Mouse (Mus musculus): Measurements from ENCODE around the gene Gm20388. TPM values are rescaled to one million over a fixed set of nuclear protein-coding genes. Genes with fewer than 3 reads are reported as not detected.

Gm20388 gene
- polyA plus RNA-seq, 1 experiment from 2014 or later = not detected

- Histone ChIP-seq H3K27me3 (ENCODE audit: control insufficient read depth, insufficient read depth, low read length) (no peaks in the 10 kb centered on the region), H3K27ac (no peak overlapping the region; the same call in 1 of the 2 replicates)
- DNase-seq (ENCODE audit: low spot score) = no peak
These were observed 3420.1 kb downstream of the Gm20388 start for GRCm38 (mm10) chr8:123330701-123331100.

DNA sequence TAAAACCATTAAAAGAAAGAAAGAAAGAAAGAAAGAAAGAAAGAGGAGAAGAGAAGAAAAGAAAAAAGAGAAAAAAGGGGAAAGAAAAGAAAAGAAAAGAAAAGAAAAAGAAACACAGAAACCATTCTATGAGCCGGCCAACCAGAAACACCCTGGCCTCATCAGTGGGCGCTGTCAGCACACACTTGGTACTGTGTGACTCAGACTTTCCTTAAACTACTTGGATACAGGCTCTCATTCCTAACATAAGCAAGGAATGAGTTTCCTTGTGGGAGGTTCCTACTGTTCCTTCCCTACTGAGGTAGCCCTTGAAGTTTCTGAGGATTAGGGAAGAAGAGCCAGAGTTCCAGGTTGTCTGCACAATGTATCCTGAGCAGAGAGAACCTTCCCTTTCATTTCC, 3420.7 kb downstream of the Gm20388 start:
- Histone ChIP-seq H3K4me3 (replicated peaks; ENCODE audit: low read length) (peak overlapping the region; percentile 93; the same call in 1 of the 2 replicates), H3K9me3 (ENCODE audit: control insufficient read depth, low read length) (no peaks in the 10 kb centered on the region), H3K4me1 (replicated peaks; ENCODE audit: control insufficient read depth, insufficient read depth, low read length) (peaks cover 17% of the 10 kb centered on the region), H3K9ac (peak overlapping the region; percentile 96), H3K27ac (peak overlapping the region; percentile 98), H3K36me3 (replicated peaks; ENCODE audit: control insufficient read depth, insufficient read depth) (no peaks in the 10 kb centered on the region), H3K27me3 (ENCODE audit: control insufficient read depth, insufficient read depth, low read length) (no peaks in the 10 kb centered on the region), H3K4me2 (replicated peaks) (peak overlapping the region; percentile 86)
- 89% methylated on average over 2 of the region's 2 CpGs for WGBS
- ATAC-seq (ENCODE audit: low FRiP score) (no peak), DNase-seq (ENCODE audit: low spot score) (no peak)

More at GRCm38 (mm10) chr8:123330701-123331100, 3420.1 kb downstream of the Gm20388 start:
- 80% methylated on average over 6 of the region's 6 CpGs for WGBS
- no peak for ATAC-seq (ENCODE audit: low FRiP score)
- Histone ChIP-seq H3K4me3 (replicated peaks; ENCODE audit: low read length) (no peak overlapping the region), H3K4me1 (replicated peaks; ENCODE audit: control insufficient read depth, insufficient read depth, low read length) (peaks cover 17% of the 10 kb centered on the region), H3K9ac (no peak overlapping the region), H3K4me2 (replicated peaks) (no peak overlapping the region), H3K9me3 (ENCODE audit: control insufficient read depth, low read length) (no peaks in the 10 kb centered on the region), H3K36me3 (replicated peaks; ENCODE audit: control insufficient read depth, insufficient read depth) (no peaks in the 10 kb centered on the region)

GRCm38 (mm10) chr8:123331810-123332209, 3421.2 kb downstream of the Gm20388 start:
- H3K4me2 ChIP-seq (replicated peaks) = peak overlapping the region; percentile 86
- no peaks in the 10 kb centered on the region for H3K27me3 ChIP-seq (ENCODE audit: control insufficient read depth, insufficient read depth, low read length)
- H3K4me3 ChIP-seq (replicated peaks; ENCODE audit: low read length) = peak overlapping the region; percentile 93
- WGBS = 25% methylated on average over 8 of the region's 8 CpGs
- H3K27ac ChIP-seq = peak overlapping the region; percentile 98
- peaks cover 17% of the 10 kb centered on the region for H3K4me1 ChIP-seq (replicated peaks; ENCODE audit: control insufficient read depth, insufficient read depth, low read length)
- ATAC-seq (ENCODE audit: low FRiP score) = peak; percentile 7; the same call in 1 of the 2 replicates
- no peaks in the 10 kb centered on the region for H3K9me3 ChIP-seq (ENCODE audit: control insufficient read depth, low read length)
- peak overlapping the region; percentile 96 for H3K9ac ChIP-seq
- no peaks in the 10 kb centered on the region for H3K36me3 ChIP-seq (replicated peaks; ENCODE audit: control insufficient read depth, insufficient read depth)
- DNase-seq (ENCODE audit: low spot score) = no peak

DNA sequence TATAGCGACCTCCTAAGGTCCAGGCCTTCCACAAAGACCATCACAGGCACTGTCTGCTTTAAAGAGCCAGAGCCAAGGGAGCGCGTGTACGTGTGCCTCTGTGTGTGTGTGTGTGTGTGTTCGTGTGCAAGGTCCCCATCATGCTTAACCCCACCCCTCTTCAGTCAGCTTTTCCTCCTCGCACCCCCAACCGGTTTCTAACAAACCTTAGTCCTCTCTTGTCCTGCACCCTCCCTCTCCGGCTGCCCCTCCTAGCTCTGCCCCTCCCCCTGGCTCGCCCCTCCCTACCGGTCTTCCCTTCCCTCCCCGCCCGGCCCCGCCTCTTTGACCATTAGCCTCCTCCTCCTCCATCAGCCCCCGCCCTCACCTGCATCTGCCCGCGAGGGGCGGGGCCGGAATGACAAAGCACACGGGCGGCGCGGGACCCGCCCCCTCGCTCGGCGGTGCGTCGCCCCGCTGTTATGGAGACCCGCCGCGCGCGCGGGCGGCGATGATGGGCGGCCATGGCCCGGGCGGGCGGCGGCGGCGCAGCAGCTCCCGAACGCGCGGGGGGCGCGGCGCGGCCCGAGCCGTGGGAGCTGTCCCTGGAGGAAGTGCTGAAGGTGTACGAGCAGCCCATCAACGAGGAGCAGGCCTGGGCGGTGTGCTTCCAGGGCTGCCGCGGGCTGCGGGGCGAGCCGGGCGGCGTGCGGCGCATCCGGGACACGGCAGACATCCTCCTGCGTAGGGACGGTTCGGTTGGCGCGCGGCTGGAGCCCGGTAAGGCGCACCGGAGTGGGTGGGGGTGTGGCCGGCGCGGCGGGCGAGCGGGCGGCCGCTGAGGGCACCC, 3421.8 kb downstream of the Gm20388 start, which contains the start of gene Spire2:
TSS of gene Spire2 (plus strand) at position 452 of the 829 bp plus-strand sequence.
- DNase-seq (ENCODE audit: low spot score) = peak; percentile 84
- no peaks in the 10 kb centered on the region for H3K36me3 ChIP-seq (replicated peaks; ENCODE audit: control insufficient read depth, insufficient read depth)
- H3K4me2 ChIP-seq (replicated peaks) = peak within 1 kb of the TSS; percentile 86
- ATAC-seq (ENCODE audit: low FRiP score) = peak; percentile 89
- peak within 1 kb of the TSS; percentile 96 for H3K9ac ChIP-seq
- H3K4me1 ChIP-seq (replicated peaks; ENCODE audit: control insufficient read depth, insufficient read depth, low read length) = peaks cover 17% of the 10 kb centered on the region
- no peaks in the 10 kb centered on the region for H3K9me3 ChIP-seq (ENCODE audit: control insufficient read depth, low read length)
- peak within 1 kb of the TSS; percentile 98 for H3K27ac ChIP-seq
- 1% methylated on average over 78 of the region's 85 CpGs for whole genome bisulfite sequencing
- H3K27me3 ChIP-seq (ENCODE audit: control insufficient read depth, insufficient read depth, low read length) = no peaks in the 10 kb centered on the region
- peak within 1 kb of the TSS; percentile 93 for H3K4me3 ChIP-seq (replicated peaks; ENCODE audit: low read length)

- peak overlapping the region; percentile 98 for H3K27ac ChIP-seq
- H3K4me1 ChIP-seq (replicated peaks; ENCODE audit: control insufficient read depth, insufficient read depth, low read length) = peaks cover 17% of the 10 kb centered on the region
- peak overlapping the region; percentile 86 for H3K4me2 ChIP-seq (replicated peaks)
- no peaks in the 10 kb centered on the region for H3K27me3 ChIP-seq (ENCODE audit: control insufficient read depth, insufficient read depth, low read length)
- H3K4me3 ChIP-seq (replicated peaks; ENCODE audit: low read length) = peak overlapping the region; percentile 93
- WGBS = 3% methylated on average over 21 of the region's 21 CpGs
- H3K9me3 ChIP-seq (ENCODE audit: control insufficient read depth, low read length) = no peaks in the 10 kb centered on the region
- DNase-seq (ENCODE audit: low spot score) = peak; percentile 38
- peak overlapping the region; percentile 96 for H3K9ac ChIP-seq
- H3K36me3 ChIP-seq (replicated peaks; ENCODE audit: control insufficient read depth, insufficient read depth) = no peaks in the 10 kb centered on the region
- peak; percentile 26 for ATAC-seq (ENCODE audit: low FRiP score)
These were observed 3422.5 kb downstream of the Gm20388 start for GRCm38 (mm10) chr8:123333091-123333587.

- ATAC-seq (ENCODE audit: low FRiP score) = no peak
- 2% methylated on average over 7 of the region's 7 CpGs for WGBS
These were observed 3423.2 kb downstream of the Gm20388 start for GRCm38 (mm10) chr8:123333864-123334263.

DNA sequence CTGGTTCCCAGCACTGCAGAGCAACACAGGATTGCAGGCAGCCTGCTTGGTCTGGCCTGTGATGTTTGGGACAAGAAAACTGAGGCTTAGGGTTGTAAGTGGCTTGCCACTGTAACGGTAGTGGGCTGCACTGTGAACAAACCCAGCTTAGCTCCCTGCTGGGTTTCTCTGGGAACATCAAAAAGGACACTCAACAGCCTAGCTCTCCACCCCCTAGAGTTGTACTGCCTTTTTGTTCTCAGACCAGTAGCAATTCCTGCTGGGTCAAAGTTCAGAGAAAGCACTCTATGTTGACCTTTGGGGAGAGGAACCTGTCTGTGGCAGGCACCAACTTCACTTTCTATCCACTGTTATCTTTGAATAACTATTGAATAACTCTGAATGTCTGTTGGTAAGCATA, 3423.8 kb downstream of the Gm20388 start:
- no peaks in the 10 kb centered on the region for H3K36me3 ChIP-seq (replicated peaks; ENCODE audit: control insufficient read depth, insufficient read depth)
- peak overlapping the region; percentile 86 for H3K4me2 ChIP-seq (replicated peaks)
- H3K4me3 ChIP-seq (replicated peaks; ENCODE audit: low read length) = peak overlapping the region; percentile 93
- WGBS = 0% methylated on average over 1 of the region's 1 CpGs
- H3K4me1 ChIP-seq (replicated peaks; ENCODE audit: control insufficient read depth, insufficient read depth, low read length) = peaks cover 17% of the 10 kb centered on the region
- ATAC-seq (ENCODE audit: low FRiP score) = no peak
- no peak for DNase-seq (ENCODE audit: low spot score)
- peak overlapping the region; percentile 98 for H3K27ac ChIP-seq
- H3K27me3 ChIP-seq (ENCODE audit: control insufficient read depth, insufficient read depth, low read length) = no peaks in the 10 kb centered on the region
- no peaks in the 10 kb centered on the region for H3K9me3 ChIP-seq (ENCODE audit: control insufficient read depth, low read length)
- peak overlapping the region; percentile 96 for H3K9ac ChIP-seq

More at GRCm38 (mm10) chr8:123333864-123334263, 3423.2 kb downstream of the Gm20388 start:
- peak overlapping the region; percentile 86 for H3K4me2 ChIP-seq (replicated peaks)
- no peaks in the 10 kb centered on the region for H3K27me3 ChIP-seq (ENCODE audit: control insufficient read depth, insufficient read depth, low read length)
- peak overlapping the region; percentile 96 for H3K9ac ChIP-seq
- peaks cover 17% of the 10 kb centered on the region for H3K4me1 ChIP-seq (replicated peaks; ENCODE audit: control insufficient read depth, insufficient read depth, low read length)
- H3K27ac ChIP-seq = peak overlapping the region; percentile 98
- no peak for DNase-seq (ENCODE audit: low spot score)
- H3K36me3 ChIP-seq (replicated peaks; ENCODE audit: control insufficient read depth, insufficient read depth) = no peaks in the 10 kb centered on the region
- H3K4me3 ChIP-seq (replicated peaks; ENCODE audit: low read length) = peak overlapping the region; percentile 93
- H3K9me3 ChIP-seq (ENCODE audit: control insufficient read depth, low read length) = no peaks in the 10 kb centered on the region

DNA sequence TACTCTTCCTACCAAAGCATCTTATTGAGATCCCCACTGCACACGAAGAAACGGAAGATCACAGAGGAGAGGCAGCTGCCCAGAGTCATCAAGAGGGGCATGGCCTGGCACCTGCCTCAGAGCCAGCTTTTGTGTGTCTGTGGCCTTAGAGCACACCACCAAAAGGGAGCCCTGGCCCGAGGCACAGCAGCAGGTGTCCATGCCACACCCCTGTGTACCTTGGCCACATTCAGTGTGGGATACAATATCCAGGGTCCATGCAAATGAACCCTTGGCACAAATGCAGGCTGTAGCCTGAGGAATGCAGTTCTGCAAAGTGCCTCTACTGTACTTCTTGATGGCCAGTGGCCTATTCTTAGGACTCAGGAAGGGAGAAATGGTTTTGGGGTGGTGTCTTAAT, 3426.8 kb downstream of the Gm20388 start:
- Histone ChIP-seq H3K4me3 (replicated peaks; ENCODE audit: low read length) (no peak overlapping the region), H3K4me1 (replicated peaks; ENCODE audit: control insufficient read depth, insufficient read depth, low read length) (peaks cover 17% of the 10 kb centered on the region), H3K9ac (no peak overlapping the region), H3K36me3 (replicated peaks; ENCODE audit: control insufficient read depth, insufficient read depth) (no peaks in the 10 kb centered on the region), H3K9me3 (ENCODE audit: control insufficient read depth, low read length) (no peaks in the 10 kb centered on the region), H3K27ac (no peak overlapping the region), H3K27me3 (ENCODE audit: control insufficient read depth, insufficient read depth, low read length) (no peaks in the 10 kb centered on the region), H3K4me2 (replicated peaks) (no peak overlapping the region)
- DNase-seq (ENCODE audit: low spot score) = no peak
- ATAC-seq (ENCODE audit: low FRiP score) = no peak
- WGBS = 84% methylated on average over 3 of the region's 3 CpGs

- DNase-seq (ENCODE audit: low spot score) (no peak), ATAC-seq (ENCODE audit: low FRiP score) (no peak)
- no peak overlapping the region for H3K9ac ChIP-seq
- no peaks in the 10 kb centered on the region for H3K36me3 ChIP-seq (replicated peaks; ENCODE audit: control insufficient read depth, insufficient read depth)
- no peaks in the 10 kb centered on the region for H3K9me3 ChIP-seq (ENCODE audit: control insufficient read depth, low read length)
- no peak overlapping the region for H3K27ac ChIP-seq
- H3K4me2 ChIP-seq (replicated peaks) = no peak overlapping the region
- WGBS = over 99% methylated on average over 4 of the region's 4 CpGs
- no peak overlapping the region for H3K4me3 ChIP-seq (replicated peaks; ENCODE audit: low read length)
- H3K4me1 ChIP-seq (replicated peaks; ENCODE audit: control insufficient read depth, insufficient read depth, low read length) = no peaks in the 10 kb centered on the region; the same call in 1 of the 2 replicates
- H3K27me3 ChIP-seq (ENCODE audit: control insufficient read depth, insufficient read depth, low read length) = no peaks in the 10 kb centered on the region
These were observed 3429.4 kb downstream of the Gm20388 start for GRCm38 (mm10) chr8:123340071-123340470.
